Mouse (Mus musculus) mesoderm, embryonic 11.5 days (tissue): ENCODE results near the gene Hsp90aa1.
A peak's percentile ranks its signal among the peaks of the same experiment; 100 is the strongest.
"Not testable (repeated sequence)": the region's sequence is repeated elsewhere in the genome, so short reads cannot be mapped to it uniquely, and the experiment has no call there.

ENCODE experiments used
- DNase-seq: peaks from one replicate; pipeline ENCODE4 v3.0.0-alpha.2; 2012; ENCODE audit warnings: low read depth, low spot score

The Hsp90aa1 gene

GRCm38 (mm10) chr12:110699171-110699547 lies 3.4 kb downstream of the Hsp90aa1 start:
- no peak for DNase-seq

GRCm38 (mm10) chr12:110698523-110699170 lies 3.9 kb downstream of the Hsp90aa1 start:
- DNase-seq: no peak

- DNase-seq: no peak
These were observed 4.4 kb downstream of the Hsp90aa1 start for GRCm38 (mm10) chr12:110698080-110698479.

- DNase-seq: no peak
These were observed 5.1 kb downstream of the Hsp90aa1 start for GRCm38 (mm10) chr12:110697457-110697856.

- no peak for DNase-seq
These were observed 5.5 kb downstream of the Hsp90aa1 start for GRCm38 (mm10) chr12:110696975-110697400.

- peak; percentile 97 for DNase-seq
These were observed 6.2 kb downstream of the Hsp90aa1 start for GRCm38 (mm10) chr12:110696173-110696974.

- peak; percentile 76 for DNase-seq
These were observed 6.8 kb downstream of the Hsp90aa1 start for GRCm38 (mm10) chr12:110695676-110696171.

- DNase-seq: not testable (repeated sequence)
These were observed 9.2 kb downstream of the Hsp90aa1 start for GRCm38 (mm10) chr12:110693378-110693777.

GRCm38 (mm10) chr12:110689919-110690643 lies 12.4 kb downstream of the Hsp90aa1 start:
- DNase-seq: no peak

- not testable (repeated sequence) for DNase-seq
These were observed 13.6 kb downstream of the Hsp90aa1 start for GRCm38 (mm10) chr12:110688921-110689320.

GRCm38 (mm10) chr12:110687894-110688734 lies 14.4 kb downstream of the Hsp90aa1 start:
- no peak for DNase-seq

GRCm38 (mm10) chr12:110683580-110683979 lies 18.9 kb downstream of the Hsp90aa1 start:
- no peak for DNase-seq

- no peak for DNase-seq
These were observed 19.8 kb downstream of the Hsp90aa1 start, which contains the start of gene 1700001K19Rik for GRCm38 (mm10) chr12:110682561-110683299. TSS of gene 1700001K19Rik (minus strand) at chr12:110682619.

GRCm38 (mm10) chr12:110681878-110682277 lies 20.6 kb downstream of the Hsp90aa1 start:
- DNase-seq: no peak

GRCm38 (mm10) chr12:110681191-110681590 lies 21.3 kb downstream of the Hsp90aa1 start:
- DNase-seq: no peak

- peak; percentile 44 for DNase-seq
These were observed 28.3 kb downstream of the Hsp90aa1 start for GRCm38 (mm10) chr12:110674243-110674642.

- DNase-seq: no peak
These were observed 35.0 kb downstream of the Hsp90aa1 start for GRCm38 (mm10) chr12:110667466-110668077.

- DNase-seq: no peak
These were observed 40.8 kb downstream of the Hsp90aa1 start for GRCm38 (mm10) chr12:110661746-110662145.

- no peak for DNase-seq
These were observed 51.1 kb downstream of the Hsp90aa1 start for GRCm38 (mm10) chr12:110651464-110651863.

- no peak for DNase-seq
These were observed 52.3 kb downstream of the Hsp90aa1 start for GRCm38 (mm10) chr12:110650241-110650641.
